Mouse (Mus musculus) heart, postnatal 14 days (tissue): ENCODE measurements around the gene Tmem50a. TPM values are rescaled to one million over a fixed set of nuclear protein-coding genes. Genes with fewer than 3 reads are reported as not detected.

Experiments
- DNase-seq, 2 experiments: peaks; one replicate each; pipeline ENCODE4 v3.0.0; 2021 to 2022
- intact Hi-C: fragments of 180-260 bp; cut with DNase I; formaldehyde crosslinking; loops from one replicate; pipeline ENCODE4 v1.15.1; 2025
- total RNA-seq, 2 experiments: library from RNA; stranded (reverse); gene quantifications; 2 replicates each; pipeline ENCODE4 v1.2.3; 2021

Tmem50a gene
- total RNA-seq, 2 experiments from 2014 or later = 74.2 to 75.7 TPM

DNA sequence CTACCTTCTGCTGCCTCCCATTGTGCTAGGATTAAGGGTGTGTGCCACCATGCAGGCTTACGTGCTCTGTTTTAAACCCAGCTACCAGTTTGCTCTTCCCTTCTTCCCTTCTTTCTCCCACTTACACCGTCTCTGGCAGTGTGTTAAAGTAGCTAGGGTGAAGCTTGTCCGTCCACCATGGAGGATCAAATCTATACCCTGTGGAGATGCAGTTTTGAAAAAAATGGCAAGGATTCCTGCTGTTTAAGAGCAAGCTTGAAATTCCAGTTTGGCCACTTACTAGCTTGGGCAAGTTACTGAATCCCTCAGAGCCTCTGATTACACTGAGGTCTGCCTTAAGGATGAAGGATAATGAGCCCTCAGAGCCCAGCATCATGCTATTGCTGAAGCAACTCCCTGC lies 59.5 kb downstream of the Tmem50a start:
- no peak for DNase-seq
- intact Hi-C loops = no loop called here

- intact Hi-C loops = no loop called here
These were observed 61.0 kb downstream of the Tmem50a start for GRCm38 (mm10) chr4:134853637-134854485.

GRCm38 (mm10) chr4:134853259-134853636 lies 61.6 kb downstream of the Tmem50a start, which contains the start of gene Maco1:
Gene Maco1 (minus strand): TSS chr4:134853345.
- intact Hi-C loops = no loop called here
- DNase-seq = peak; percentile 100

More at GRCm38 (mm10) chr4:134853637-134854485, 61.0 kb downstream of the Tmem50a start:
- peak; percentile 96 for DNase-seq

DNA sequence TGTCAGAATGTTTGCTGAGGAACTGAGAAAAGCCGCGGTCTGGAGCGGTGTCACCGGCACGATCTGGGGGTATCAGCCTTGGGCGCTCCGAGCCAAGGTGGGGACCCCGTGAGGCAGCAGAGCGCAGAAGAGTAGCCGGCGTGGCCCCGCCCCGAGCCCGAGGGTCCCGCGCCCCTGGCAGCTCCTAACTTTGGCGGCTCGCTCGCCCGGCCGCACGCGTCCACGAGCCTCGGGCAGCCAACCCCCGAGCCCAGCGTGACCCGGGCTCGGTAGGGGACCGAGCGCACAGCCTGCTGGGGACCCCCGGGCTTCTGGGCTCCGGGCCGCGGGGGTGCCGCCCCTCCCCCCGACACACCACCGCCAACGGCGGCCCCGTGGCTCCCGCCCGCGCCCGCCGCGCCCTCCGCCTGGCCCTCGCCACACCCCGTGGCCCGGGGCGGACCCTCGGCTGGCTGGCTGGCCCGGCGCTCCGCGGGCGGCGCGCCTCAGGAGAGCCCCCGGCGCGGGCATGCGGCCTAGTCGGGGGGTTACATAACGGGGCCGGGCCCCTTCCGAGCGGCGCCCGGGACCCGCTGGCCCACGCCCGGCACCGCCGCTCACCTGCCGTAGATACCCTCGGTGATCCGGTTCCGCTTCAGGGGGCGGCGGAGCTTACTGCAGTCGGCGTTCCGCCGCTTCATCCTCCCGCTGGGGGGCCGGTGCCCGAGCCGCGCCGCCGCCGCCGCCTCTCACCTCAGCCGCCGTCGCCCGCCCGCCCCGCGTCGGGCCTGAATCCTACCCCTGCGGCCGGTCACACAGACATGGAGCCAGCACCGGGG lies 62.2 kb downstream of the Tmem50a start:
- intact Hi-C loops = no loop called here

GRCm38 (mm10) chr4:134851876-134852275 lies 62.9 kb downstream of the Tmem50a start:
- DNase-seq = no peak
- intact Hi-C loops = no loop called here

More for the DNA sequence above, 62.2 kb downstream of the Tmem50a start:
- peak; percentile 55 to 74 for DNase-seq

- intact Hi-C loops = no loop called here
These were observed 63.6 kb downstream of the Tmem50a start for GRCm38 (mm10) chr4:134851236-134851635.

DNA sequence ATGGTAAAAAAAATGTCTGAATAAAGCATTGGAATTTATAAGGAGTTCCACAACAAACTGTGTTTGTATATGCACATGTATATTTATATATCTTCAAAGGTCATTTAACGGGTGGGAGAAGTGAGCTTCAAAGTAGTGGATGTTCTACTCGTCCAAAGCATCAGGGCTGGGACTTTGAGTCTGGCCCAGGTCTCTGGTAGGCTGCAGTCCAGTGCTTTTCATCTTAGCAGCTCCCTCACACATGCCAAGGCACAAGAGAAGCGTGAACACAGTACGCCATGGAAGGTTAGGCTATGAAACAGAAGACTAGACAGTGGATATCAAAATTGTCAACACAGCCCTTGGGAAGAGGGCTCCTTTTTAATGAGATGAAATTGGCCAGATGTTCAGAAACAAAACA lies 64.3 kb downstream of the Tmem50a start:
- intact Hi-C loops = no loop called here
- DNase-seq = no peak

More at GRCm38 (mm10) chr4:134851236-134851635, 63.6 kb downstream of the Tmem50a start:
- DNase-seq = no peak

Other genes starting within 250 kb of the Tmem50a start
- gene Man1c1, start 210.7 kb downstream of the Tmem50a start, total RNA-seq = 10 to 100 TPM; 25.1 to 25.8 TPM
- 10 to 100 TPM; 18.3 to 18.6 TPM for gene Ldlrap1, start 147.0 kb downstream of the Tmem50a start, total RNA-seq
- gene Maco1, start 61.7 kb downstream of the Tmem50a start, total RNA-seq = 10 to 100 TPM; 22.1 to 25.5 TPM
- gene Rhd, start 50.5 kb downstream of the Tmem50a start, total RNA-seq = 1 to 10 TPM; 2.5 TPM
- gene Rsrp1, start 8.6 kb upstream of the Tmem50a start, total RNA-seq = 100 to 1,000 TPM; 226 to 260 TPM
- gene Syf2, start 15.9 kb upstream of the Tmem50a start, total RNA-seq = 10 to 100 TPM; 45.1 to 48.7 TPM
- 1 to 10 TPM in 1 of 2 experiments, under 1 TPM in 1; 0.72 to 2.4 TPM for gene Runx3, start 205.6 kb upstream of the Tmem50a start, total RNA-seq